Mouse (Mus musculus): Measurements from ENCODE around the gene Serpinf2.
A peak's percentile ranks its signal among the peaks of the same experiment; 100 is the strongest.
"Not testable (repeated sequence)": the region's sequence is repeated elsewhere in the genome, so short reads cannot be mapped to it uniquely, and the experiment has no call there.

The Serpinf2 gene

DNA sequence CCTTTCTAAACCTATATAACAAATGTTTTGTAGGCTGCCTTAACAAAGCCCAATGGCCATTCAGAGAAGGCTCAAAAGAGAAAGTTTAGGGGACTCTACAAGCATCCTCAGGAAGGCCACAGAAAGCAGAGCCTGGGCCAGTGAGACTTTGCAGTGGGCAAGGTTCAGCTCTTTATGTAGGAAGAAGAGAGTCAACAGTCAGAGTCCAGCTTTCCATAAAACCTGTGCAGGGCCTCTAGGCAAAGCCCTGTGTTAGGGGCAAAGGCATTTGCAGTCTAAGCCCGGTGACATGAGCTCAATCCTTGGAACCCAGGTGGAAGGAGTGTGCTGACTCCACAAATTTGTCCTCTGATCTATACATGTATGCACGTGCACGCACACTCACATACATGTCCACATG lies 14.9 kb downstream of the Serpinf2 start:
- DNase-seq: no peak

DNA sequence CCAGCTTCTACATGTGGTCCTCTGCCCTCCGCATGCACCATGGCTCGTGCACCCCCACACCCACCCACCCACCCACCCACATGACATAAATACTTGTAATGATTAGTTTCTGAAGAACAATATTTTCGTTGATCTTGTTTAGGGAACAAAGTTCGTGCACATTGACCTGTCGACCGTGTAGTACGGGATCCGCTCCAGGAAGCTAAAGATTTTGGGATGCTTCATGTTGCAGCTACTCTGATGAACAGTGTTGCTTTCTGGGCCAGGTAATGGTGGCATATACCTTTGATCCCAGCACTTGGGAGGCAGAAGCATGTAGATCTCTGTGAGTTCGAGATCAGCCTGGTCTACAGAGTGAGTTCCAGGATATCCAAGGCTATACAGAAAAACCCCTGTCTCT lies 15.4 kb downstream of the Serpinf2 start:
- no peak for DNase-seq

DNA sequence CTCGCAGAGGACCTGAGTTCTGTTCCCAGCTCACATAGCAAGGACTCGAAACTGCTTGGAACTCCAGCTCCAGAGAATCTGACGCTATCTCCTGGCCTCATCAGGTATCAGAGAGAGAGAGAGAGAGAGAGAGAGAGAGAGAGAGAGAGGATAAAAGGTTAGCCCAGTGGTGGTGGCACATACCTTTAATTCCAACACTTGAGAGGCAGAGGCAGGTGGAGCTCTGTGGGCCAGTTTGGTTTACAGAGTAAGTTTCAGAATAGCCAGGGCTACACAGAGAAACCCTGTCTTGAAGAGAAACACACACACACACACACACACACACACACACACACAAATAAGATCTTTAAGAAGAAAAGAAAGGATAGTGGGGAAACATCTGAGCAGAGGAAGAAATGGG lies 16.3 kb downstream of the Serpinf2 start:
- no peak for DNase-seq

DNA sequence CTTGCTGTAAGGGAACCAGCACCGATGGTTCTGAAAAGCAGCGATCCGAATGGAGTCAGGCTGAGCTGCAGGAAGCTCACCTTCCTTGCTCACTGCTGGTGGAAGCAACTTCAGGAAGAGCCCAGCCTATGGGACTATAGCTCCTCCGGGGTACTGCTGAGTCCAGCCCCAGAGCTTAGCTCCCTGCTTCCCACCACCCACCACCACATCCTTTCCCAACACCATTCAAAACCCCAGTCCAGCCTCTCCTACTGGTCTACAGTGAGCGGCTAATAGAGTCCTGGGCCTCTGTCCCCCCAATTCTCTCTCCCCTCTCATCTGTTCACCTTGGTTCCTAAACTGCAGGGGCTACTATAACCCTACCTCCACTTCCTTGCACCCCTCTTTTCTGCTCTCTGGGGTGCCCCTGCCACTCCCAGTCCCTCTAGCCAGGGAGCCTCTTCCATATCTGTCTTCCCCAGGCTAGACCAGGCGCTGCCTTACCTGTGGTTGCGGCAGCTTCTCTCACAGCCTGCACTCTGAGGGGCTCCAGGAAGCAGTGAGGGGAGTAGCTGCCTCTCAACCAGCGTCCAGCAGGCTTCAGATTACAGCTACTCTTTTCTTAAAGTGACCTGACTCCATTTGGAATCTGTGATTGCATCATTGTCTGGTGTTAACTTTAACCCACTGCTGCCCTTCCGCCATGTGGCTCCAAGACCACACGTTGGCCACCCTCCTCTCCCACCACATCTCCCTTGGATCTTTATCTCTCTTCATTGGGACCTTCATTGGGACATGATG lies 17.2 kb downstream of the Serpinf2 start, which contains the start of gene Serpinf1:
Gene Serpinf1 (minus strand): TSS at position 689 of the 780 bp plus-strand sequence.
- no peak for DNase-seq

DNA sequence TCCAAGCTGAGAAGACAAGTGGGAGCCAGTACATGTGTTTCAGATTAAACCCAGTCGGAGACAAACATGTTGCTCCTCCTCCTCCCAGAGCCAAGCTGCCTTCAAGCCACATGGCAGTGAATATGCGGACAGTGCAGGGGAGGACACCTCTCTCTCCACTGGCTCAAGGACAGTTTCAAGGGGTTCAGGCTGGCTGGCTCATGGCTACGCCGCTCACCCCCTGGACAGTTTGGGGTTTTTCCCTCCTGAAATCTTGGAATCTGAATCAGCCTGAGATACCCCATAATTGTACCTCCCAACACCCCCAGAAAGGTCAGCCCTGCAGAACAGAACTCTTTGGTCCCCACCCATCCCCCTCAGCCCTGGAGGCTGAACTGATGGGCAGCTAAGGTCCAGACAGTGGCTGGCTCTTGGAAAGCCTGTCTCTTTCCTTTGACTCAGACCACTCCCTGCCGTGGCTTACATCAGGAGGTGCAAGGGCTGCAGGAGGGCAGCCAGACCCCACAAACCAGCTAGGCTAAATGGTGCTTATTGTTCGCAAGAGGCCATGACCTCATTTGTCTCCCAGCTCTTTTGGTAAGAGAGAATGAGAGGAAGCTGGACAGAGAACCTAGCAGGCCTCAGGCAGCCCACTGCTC lies 17.9 kb downstream of the Serpinf2 start:
- DNase-seq: no peak

DNA sequence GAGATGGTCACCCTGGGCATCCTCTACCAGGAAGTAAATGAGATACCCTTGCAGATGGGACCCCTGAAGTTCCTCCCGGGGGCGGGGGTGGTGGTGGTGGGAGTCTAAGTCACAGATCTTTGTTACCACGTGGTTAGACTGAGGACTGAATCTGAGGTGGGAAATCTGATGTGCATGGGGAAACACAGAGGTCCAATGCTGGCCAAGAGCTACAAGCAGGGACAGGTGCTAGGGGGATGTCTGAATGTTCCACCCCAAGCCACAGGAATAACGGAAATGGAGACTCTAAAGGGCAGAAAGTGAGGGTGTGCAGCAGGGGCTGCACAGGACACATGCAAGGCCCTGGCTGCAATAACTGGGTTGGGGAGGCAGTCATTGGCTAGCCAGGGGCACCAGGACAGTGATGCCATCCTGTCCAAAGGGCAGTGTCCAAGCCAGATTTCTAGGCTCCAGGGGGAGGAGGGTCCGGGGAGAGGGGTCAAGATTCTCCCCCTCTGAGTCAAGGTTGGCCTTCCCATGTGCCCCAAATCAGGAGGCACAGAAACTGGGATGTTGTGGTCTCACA lies 18.5 kb downstream of the Serpinf2 start:
- DNase-seq: no peak

DNA sequence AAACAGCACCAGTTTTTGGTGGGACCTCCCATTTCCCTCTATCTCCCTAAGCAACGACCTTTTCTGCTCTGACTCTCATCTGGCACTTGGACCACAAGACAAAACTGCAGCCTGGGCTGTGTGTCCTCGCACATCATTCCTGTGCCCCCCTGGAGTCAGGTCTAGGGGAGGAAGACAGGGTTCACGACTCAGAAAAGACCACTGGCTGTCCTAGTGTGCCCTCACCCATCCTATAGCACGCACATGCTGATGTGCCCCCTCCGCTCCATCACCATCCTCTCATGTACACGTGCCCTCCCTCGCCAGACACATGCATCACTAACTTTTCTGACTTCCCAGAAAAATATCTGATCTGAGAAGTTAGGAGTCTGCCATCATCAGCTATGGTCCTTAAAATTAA lies 19.4 kb downstream of the Serpinf2 start:
- DNase-seq: no peak

DNA sequence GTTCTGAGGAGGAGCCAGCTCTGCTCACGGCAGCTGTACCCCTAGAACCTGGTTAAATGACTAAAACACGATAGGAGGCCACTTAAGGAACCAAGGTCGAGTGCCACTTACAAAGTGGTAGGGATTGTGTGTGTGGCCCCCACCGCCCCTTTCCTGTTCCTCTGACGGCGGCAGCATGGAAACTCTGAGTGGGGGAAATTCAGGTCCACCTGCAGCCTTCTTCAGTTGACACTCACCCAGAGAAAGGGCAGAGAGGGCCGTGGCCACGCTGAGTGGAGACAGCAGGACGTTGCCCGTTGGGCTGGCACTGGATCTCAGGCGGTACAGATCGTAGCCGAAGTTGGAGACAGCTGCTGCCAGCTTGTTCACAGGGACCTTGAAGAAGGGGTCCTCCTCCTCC lies 23.4 kb downstream of the Serpinf2 start:
- peak; percentile 32 to 39 for DNase-seq

DNA sequence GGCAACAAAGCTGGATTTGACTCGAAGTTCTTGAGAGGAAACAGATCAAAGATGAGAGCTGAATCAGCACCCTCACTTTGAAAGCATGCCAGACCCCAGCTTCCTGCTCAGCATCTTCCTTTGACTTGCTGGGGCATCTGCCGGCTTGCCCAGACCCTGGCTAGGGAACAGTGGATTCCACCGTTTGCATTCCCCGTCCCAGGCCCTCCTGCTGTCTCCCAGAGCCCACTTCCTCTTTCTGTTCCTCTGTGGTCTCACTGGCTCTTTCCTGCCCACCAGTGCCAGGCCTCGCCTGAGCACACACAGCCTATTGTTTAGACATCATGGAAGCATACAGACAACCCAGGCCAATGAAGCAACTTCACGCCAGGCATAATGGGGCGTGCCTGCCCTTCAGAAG lies 24.3 kb downstream of the Serpinf2 start:
- DNase-seq: peak in 1 of 2 experiments; percentile 42

DNA sequence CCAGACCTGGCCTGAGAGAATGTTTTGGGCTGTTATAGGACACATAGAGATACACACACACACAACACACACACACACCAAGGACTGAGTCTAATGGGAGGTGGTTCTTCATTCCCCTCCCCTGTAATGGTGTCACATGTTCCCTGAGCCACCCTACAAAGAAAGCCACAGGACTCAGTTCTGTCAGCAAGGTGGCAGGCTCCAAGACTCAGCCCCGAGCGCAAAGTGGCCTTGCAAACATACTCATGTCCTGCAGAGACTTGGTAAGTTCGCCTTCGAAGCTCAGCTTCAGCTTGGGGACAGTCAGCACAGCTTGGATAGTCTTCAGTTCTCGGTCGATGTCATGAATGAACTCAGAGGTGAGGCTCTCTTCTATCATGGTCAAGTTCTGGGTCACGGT lies 28.8 kb downstream of the Serpinf2 start:
- DNase-seq: no peak

DNA sequence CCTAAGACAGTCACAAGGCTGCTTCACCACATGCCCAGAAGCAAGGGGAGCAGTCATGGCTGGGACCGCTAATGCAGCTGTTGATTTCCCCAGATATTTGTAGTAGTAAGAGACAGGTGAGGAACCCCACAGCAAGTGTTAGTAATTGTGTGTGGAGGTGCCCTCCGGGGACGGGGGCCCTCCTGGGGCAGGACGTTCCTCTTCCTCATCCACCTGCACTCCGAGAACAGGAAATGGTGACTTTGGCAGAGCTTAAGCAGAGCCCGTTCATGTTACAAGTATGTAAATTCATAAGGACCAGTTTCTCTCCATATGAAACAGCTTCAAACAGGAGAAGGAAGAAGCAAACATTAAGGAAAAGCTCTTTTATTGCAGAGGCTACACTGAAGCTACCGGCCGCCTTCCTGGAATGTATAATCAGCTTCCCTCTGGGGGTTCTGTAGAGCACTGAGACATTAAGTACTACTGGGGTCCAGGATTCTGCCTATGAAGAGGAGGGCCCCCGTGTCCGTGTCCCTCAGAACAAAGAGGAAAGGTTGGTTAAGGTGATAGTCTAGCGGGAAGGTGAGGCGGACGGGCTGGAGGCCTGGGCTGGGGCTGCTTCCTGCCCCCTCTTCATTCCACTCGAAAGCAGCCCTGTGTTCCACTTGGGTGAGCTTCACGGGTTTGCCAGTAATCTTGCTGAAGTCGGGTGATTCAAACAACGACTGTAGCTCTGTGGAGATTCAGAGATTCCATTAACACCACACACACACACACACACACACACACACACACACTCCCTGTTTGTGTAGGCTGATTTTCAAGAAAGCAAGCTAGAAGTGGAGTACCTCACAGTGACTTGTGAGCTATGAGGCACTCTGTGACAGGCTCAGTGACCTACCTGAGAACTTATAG lies 29.5 kb downstream of the Serpinf2 start:
- DNase-seq: peak; percentile 56 to 59

DNA sequence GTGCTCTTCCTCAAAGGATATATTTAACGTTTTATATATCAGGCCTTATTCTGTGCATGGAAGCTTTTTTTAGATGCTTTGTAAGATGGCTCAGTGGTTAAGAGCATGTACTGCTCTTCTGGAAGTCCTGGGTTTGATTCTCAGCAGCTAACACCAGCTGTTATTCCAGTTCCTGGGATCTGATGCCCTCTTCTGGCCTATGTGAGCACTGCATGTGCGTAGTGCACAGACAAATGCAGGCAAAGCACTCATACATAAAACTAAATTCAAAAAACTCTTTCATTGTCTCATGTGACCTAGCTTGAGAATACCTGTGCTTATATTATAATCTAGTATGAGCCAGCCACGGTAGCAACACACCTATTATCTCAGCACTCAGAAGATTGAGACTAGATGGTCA lies 32.5 kb downstream of the Serpinf2 start:
- DNase-seq: peak; percentile 81

DNA sequence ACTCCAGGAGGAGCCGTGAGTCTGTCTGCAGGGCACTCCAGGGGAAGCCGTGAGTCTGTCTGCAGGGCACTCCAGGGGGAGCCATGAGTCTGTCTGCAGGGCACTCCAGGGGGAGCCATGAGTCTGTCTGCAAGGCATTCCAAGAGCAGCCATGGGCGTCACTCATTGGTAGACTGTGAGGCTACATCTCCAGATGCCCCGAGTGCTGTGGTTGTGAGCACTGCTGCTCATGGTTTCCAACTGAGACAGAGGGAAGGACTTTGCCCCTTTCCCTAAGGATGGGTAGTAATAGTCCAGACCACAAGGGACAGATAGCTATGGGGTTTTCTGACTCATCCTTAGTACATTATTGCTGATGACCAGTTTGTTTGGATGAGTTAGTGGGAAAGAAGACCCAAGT lies 33.3 kb downstream of the Serpinf2 start:
- DNase-seq: no peak

DNA sequence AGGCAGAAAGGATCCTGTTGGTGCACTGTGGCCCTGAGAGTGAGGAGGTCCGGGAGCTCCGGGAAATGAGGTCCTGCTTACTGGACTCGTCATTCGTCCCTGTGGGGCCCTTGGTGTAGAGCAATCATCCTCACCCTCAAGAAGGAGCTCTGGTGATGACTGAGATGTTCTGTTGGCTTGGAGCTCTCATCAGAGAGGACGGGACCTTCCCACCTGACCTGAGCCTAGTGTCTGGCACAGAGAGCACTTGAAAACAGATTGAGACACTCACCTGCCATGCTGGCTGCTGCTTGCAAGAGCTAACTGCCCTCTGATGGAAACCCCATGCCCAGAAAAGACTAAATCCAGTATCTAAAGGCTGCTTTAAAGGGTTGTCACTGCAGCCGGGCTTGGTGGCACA lies 34.6 kb downstream of the Serpinf2 start:
- DNase-seq: no peak

DNA sequence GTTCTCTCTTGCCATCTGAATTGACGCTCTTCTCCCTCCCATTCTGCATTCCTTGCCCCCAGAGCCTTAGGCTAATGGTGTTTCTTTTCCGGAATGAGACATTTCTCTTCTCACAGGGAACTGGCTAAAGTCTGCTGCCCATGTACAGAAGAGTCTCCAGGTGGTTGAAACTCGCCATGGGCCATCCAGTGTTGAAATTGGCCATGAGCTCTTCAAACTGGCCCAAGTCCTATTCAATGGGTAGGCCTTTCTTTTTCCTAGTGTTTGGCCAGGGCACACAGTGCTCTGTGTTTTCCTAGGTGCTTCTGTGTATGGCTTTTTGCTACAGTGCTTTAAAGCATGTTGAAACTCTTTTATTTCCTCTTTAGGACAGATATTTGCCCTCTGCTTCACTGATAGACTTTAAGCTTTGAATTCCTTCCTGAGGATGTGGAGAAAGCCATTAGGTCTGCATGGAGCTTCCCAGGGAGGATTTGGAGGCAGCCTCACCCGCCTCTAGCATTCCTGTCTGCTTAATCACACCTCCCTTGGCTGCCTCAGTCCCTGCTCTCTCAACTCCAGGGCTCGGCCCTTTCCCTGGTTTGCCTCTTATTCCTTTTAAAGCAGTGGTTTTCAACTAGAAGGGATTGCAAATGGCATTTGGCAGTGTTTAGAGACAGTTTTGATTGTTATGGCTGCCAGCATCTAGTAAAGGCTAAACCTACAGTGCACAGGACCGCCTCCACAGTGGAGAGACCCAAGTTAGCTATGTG lies 35.9 kb downstream of the Serpinf2 start:
- no peak for DNase-seq

DNA sequence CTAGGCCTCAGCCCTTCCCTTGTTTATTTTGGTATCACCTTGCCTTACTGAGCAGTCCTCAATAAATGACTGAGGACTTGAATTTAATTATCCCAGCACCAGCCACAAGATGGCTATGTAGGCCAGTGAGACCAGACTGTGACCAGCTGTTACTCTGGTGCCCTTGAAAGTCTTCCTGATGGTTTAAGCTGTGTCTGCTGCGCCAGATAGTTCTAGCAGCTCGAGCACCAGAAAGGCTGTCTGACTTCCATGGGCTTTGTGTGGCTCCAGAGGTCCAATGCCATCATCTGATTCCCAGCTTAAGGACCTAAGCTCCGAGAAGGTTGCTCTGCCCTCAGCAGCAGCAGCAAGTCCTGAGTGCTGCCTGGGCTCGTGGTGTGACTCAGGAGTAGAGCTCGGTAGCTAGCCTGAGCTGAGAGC lies 37.1 kb downstream of the Serpinf2 start:
- DNase-seq: peak; percentile 38 to 39

DNA sequence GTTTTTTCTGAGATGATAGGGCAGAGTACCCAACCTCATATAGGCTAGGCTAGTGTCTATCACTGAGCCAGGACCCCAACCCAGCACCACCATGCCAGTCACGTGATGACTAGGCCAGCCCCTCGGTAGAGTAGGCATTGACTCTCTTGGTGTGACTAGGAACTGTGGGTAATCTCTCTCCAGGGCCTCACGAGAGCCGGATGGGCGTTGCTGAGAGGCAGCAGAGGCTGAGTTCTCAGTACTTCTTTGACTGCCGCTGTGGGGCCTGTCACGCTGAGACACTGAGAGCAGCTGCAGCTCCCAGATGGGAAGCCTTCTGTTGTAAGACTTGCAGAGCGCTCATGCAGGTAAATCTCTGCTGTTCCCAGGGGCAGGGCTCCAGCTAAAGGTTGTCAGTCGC lies 39.3 kb downstream of the Serpinf2 start:
- DNase-seq: no peak

DNA sequence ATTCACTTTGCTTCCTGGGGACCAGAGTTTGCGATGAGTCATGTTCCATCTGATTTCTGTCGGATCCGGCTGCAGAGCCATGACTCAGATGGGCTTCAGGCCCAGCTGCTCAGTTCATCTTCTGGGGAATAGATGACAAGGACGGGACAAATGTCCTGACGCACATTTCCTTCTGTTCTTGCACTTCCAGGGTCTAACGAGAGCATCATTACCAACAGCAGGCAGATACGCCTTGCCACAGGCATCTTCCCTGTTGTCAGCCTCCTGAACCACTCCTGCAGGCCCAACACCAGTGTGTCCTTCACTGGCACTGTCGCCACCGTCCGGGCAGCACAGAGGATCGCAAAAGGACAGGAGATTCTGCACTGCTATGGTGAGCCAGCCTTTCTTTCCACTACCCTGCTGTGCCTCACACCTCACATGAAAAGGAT lies 40.0 kb downstream of the Serpinf2 start:
- no peak for DNase-seq

DNA sequence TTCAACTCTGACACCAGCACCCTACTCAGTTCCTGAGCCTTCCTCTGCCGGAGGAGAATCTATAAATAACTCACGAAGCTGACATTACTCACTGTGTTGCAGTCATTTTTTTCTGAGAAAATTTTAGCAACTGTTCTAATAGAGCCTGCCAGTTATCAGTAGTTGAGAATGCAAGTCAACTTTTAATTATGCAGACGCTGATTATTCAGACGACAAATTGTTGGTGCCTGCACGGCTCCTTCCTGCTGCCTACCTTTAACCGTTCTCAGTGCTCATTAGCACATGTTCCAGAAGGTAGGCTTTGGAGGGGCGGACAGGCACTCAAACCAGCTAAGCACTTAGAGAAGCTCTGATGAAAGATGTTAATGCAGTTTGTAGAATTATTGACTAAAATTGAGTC lies 41.9 kb downstream of the Serpinf2 start:
- DNase-seq: no peak

DNA sequence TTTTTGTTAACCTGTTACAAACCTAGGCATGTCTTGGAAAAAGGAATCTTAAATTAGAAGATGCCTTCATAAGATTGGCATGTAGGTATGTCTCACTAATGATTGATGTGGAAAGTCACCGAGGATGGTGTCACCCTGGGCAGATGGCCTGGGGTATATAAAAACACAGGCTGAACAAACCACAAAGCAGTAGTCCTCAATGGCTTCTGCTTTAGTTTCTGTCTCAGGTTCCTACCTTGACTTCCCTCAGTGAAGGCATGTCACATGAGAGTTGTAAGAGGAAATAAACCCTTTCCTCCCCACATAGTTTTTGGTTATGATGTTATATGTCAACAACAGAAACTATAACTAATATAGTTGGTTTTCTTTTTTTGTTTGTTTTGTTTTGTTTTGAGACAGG lies 43.8 kb downstream of the Serpinf2 start:
- peak in 1 of 2 experiments; percentile 13 for DNase-seq

DNA sequence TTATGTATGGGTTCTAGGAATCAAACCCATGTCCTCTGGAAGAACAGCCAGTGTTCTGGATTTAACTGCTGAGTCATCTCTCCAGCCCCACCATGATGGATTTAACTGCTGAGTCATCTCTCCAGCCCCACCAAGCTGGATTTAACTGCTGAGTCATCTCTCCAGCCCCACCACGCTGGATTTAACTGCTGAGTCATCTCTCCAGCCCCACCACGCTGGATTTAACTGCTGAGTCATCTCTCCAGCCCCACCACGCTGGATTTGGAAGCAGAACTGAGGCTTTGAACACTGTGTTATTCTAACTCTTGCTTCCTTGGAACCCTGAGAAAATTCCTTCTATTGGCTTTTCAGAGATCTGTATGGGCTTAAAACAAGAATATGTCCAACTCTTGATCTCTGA lies 55.9 kb downstream of the Serpinf2 start:
- not testable (repeated sequence) for DNase-seq
